Mouse (Mus musculus): ENCODE data around the gene Cpvl.

The Cpvl gene

DNA sequence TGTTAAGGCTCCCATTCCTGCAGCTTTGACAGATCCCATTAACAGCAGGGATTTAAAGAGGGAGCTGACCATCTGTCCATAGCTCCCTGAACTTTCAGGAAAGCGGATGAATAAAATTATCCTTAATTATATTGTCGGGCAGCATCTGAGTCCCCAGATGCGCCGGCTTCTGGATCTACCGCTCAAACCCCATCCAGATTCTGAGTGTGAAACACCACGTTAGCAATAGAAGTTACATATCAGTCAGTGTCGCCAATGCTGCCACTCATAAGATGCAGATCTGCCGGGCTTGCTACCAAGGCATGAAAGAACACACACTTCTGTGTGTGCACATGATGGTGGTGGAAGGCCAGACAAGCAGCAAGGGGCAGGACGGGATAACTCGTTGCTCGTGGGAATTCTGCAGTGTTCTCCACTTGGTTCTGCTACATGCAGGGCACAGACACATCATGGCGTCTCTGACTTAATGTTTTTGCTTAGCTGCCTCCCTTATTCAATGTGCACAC lies 6.2 kb downstream of the Cpvl start:
- no peak for DNase-seq (ENCODE audit: low spot score)

GRCm38 (mm10) chr6:53971729-53972128 lies 6.7 kb downstream of the Cpvl start:
- DNase-seq (ENCODE audit: low spot score): no peak

DNA sequence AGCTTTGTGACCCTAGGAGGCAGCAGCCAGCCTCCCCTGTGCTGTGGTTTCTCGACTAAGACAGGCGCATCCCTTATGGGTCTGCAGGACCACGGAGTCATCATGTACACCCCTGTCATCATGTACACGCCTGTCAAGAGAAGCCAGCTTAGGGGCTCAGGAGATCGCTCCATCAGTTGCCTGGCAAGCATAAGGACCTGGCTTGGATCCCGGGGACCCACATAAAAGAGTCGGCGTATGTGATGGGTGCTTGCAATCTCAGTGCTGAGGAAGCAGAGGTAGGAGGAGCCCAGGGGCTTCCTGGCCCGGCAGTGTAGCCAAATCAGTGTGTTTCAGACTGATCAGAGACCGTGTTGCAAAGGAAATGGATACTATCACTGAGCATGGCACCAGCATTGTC lies 9.4 kb downstream of the Cpvl start:
- no peak for DNase-seq (ENCODE audit: low spot score)

DNA sequence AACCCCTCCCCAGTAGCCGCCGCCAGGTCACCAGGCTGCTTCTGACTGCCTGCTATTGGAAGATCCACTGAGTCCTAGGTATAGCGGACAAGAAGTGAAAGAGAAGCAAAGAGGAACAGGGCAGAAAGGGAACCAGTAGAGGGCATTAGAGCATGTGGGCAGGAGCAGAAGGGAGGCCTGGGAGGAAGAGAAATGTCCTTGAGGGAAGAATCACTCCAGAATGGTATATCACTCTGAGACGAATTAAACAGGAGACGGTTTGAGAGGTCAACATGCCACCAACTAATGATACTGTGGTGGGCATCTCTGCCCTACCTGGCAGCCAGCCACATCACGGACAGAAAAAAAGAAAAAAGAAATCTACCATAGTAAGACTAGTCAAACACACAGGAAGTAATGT lies 9.9 kb downstream of the Cpvl start:
- no peak for DNase-seq (ENCODE audit: low spot score)

- no peak for DNase-seq (ENCODE audit: low spot score)
These were observed 11.9 kb downstream of the Cpvl start for GRCm38 (mm10) chr6:53966595-53966994.

- DNase-seq (ENCODE audit: low spot score): no peak
These were observed 12.6 kb downstream of the Cpvl start for GRCm38 (mm10) chr6:53965900-53966299.

- DNase-seq (ENCODE audit: low spot score): no peak
These were observed 14.5 kb downstream of the Cpvl start for GRCm38 (mm10) chr6:53963906-53964496.

- DNase-seq (ENCODE audit: low spot score): no peak
These were observed 16.5 kb downstream of the Cpvl start for GRCm38 (mm10) chr6:53962006-53962405.

- no peak for DNase-seq (ENCODE audit: low spot score)
These were observed 18.6 kb downstream of the Cpvl start for GRCm38 (mm10) chr6:53959826-53960225.

DNA sequence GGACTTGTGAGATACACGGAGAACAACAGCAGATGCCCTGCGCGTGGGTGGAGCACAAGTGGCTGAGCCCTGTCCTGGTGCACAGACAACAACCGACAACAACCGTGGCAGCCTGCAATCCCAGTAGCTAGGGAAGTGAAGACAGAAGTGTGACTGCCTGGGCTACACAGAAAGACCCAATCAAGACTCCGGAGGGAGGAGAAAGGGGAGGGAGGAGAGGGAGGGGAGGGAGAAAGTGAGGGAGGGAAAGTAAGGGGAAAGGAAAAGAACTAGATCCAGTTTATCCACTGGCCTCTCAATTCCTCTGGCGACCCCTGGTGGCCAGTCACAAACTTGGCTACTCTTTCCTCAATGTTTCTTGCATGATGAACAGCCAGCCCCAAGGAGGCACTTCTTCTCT lies 20.1 kb downstream of the Cpvl start:
- peak; percentile 42 for DNase-seq (ENCODE audit: low spot score)

- DNase-seq (ENCODE audit: low spot score): no peak
These were observed 22.0 kb downstream of the Cpvl start for GRCm38 (mm10) chr6:53956513-53956912.

DNA sequence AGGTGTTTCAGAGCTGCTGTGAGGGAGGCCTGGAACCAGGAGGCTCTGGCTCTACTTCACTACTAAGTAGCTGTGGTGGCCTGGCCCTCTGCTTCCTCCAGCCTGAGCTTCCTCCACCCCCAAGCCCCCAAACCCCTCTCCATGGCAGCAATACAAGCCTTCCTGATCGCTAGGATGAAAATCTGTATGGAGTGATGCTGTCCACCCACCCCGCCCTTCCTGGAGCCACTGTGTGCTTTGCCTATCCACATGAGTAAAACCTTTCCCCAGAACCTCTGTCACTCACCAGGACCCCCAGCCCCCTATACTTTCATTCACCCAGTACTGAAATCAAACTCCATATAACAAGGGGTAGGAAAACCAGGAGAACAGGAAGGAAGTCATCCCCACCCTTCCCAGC lies 22.6 kb downstream of the Cpvl start:
- DNase-seq (ENCODE audit: low spot score): no peak

- DNase-seq (ENCODE audit: low spot score): no peak
These were observed 23.2 kb downstream of the Cpvl start for GRCm38 (mm10) chr6:53955271-53955670.

GRCm38 (mm10) chr6:53954106-53954505 lies 24.4 kb downstream of the Cpvl start:
- DNase-seq (ENCODE audit: low spot score): peak; percentile 42

DNA sequence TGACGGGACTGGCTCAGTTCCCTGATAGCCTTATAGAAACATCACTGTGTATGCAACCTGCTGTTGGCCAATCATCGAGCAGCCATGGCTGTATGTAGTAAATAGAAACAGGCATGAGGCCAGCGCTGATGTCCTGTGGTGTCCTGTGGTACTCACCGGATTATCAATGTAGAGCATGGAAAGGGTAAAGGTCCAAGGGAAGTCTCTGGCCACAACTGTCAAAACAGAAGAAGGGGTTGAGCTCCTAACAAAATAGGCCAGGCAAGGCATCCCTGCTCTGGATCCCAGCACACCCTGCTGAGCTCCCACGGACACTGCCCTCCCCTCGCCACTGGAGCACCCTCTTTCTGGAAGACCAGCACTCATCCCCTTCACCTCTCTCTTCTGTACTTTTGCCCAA lies 25.1 kb downstream of the Cpvl start:
- no peak for DNase-seq (ENCODE audit: low spot score)

DNA sequence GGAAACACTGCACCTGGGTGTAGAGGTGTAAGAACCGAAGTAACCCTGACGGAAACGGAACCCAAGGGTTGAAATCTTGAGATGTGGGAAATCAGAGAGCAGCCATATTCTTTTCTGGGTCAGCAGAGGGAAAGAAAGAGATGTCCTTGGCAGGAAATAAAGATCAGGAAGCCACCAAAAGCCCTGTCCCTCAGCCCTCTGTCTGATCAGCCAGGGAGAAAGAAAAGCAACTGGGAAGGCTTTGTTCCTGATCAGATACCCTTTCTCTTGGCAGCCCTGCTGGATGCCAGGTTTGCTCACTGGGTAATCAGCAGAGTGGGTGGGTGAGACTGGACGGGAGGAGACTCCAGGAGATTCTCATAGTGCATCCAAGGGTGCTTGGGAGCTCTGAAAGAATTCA lies 27.1 kb downstream of the Cpvl start:
- no peak for DNase-seq (ENCODE audit: low spot score)

DNA sequence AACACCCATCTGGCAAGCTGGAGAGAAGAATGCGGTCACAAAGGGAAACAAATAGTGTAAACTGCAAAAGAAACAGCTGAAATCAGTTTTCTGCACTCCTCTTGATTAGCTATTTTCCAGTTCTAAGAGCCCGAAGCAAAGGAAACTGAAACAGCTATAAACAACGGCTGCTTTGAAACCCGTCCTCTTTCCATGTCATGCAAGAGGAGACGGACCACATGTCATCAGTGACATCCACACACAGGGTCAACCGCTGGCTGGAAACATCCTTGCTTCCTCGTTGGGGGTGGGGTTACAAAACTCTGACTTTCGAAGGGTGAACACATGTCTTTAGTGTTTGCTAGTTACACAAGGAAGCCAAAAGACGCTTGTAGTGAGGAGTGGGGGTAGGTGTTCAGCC lies 27.6 kb downstream of the Cpvl start:
- DNase-seq (ENCODE audit: low spot score): no peak

- no peak for DNase-seq (ENCODE audit: low spot score)
These were observed 30.0 kb downstream of the Cpvl start for GRCm38 (mm10) chr6:53948388-53949035.

DNA sequence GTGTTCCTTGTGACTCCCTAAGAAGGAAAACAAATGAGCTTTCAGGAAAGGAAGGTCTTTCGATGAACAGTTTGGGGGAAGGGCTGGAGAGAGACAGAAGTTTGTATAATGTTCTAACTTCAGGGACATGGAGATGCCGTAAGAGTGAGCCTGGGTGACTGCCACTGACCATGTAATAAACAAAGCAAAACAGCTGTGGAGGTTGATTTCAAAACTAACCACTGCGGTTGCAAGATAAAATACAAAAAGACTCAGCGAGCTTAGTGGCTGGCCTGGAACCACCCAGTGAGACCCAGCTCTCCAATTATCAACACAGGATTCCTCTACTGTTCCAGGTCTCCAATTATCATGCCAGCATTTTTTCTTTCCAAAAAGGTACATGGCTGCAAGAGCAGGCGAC lies 33.6 kb downstream of the Cpvl start:
- DNase-seq (ENCODE audit: low spot score): no peak

GRCm38 (mm10) chr6:53944417-53944816 lies 34.1 kb downstream of the Cpvl start:
- DNase-seq (ENCODE audit: low spot score): no peak

GRCm38 (mm10) chr6:53942190-53942831 lies 36.2 kb downstream of the Cpvl start:
- no peak for DNase-seq (ENCODE audit: low spot score)

DNA sequence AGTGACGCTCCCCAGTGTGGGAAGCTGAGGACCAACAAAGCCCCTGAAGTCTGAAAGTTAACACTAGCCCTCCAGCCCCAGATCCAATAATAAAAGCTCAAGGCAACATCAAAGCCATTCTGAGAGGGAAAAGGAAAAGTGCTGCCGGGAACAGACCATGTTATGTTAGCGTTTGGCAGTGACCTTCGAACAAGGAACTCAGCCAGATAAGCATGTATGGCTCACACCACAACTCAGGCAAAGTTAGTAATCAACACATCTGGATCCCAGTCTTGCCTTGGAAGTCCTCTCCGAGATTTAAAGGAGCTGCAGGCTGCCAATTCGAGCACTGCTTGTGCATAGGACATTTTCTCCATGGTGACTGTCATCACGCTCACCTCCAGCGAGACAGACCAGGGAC lies 38.7 kb downstream of the Cpvl start:
- no peak for DNase-seq (ENCODE audit: low spot score)

GRCm38 (mm10) chr6:53938942-53939341 lies 39.5 kb downstream of the Cpvl start:
- no peak for DNase-seq (ENCODE audit: low spot score)

Measured in left cerebral cortex, adult 11 months (tissue).